Mouse (Mus musculus) liver, postnatal 0 days (tissue): Measurements from ENCODE around the gene Zfp148. TPM values are rescaled to one million over a fixed set of nuclear protein-coding genes. Genes with fewer than 3 reads are reported as not detected.
"Not testable (repeated sequence)": the region's sequence is repeated elsewhere in the genome, so short reads cannot be mapped to it uniquely, and the experiment has no call there.

Experiments used
- ATAC-seq: fragments of 200-750 bp; cut with Nextera tagmentation; 2 replicates; pipeline ENCODE4 v1.8.0; 2017; ENCODE audit warnings: mild to moderate bottlenecking, moderate library complexity
- DNase-seq: peaks from one replicate; pipeline ENCODE4 v3.0.0-alpha.2; 2016
- H3K27ac ChIP-seq: fragments of 300-500 bp; sonication (generic); 2 replicates; pipeline ENCODE4 v1.5.1; 2014; ENCODE audit warnings: antibody characterized with exemption, moderate library complexity, mild to moderate bottlenecking, low read depth
- H3K27me3 ChIP-seq: fragments of 300-500 bp; sonication (generic); 2 replicates; pipeline ENCODE4 v1.6.1; 2014; ENCODE audit warnings: low read length, control low read depth, mixed read lengths; ENCODE audit not compliant: insufficient read depth
- H3K36me3 ChIP-seq: fragments of 300-500 bp; sonication (generic); replicated peaks from 2 replicates; pipeline ENCODE4 v1.6.1; 2014; ENCODE audit warnings: mild to moderate bottlenecking, control low read depth, low read length, moderate library complexity, mixed read lengths; ENCODE audit not compliant: insufficient read depth
- H3K4me1 ChIP-seq: fragments of 300-500 bp; sonication (generic); 2 replicates; pipeline ENCODE4 v1.6.1; 2014; ENCODE audit warnings: antibody characterized with exemption, mild to moderate bottlenecking, control low read depth; ENCODE audit not compliant: insufficient read depth
- H3K4me2 ChIP-seq: fragments of 300-500 bp; sonication (generic); 2 replicates; pipeline ENCODE4 v1.6.1; 2014; ENCODE audit warnings: low read depth, mild to moderate bottlenecking, low read length, moderate library complexity, mixed read lengths
- H3K4me3 ChIP-seq: fragments of 300-500 bp; sonication (generic); 2 replicates; pipeline ENCODE4 v1.5.1; 2014; ENCODE audit warnings: low read depth, low read length
- H3K9ac ChIP-seq: fragments of 300-500 bp; sonication (generic); replicated peaks from 2 replicates; pipeline ENCODE4 v1.6.1; 2014; ENCODE audit warnings: mild to moderate bottlenecking, moderate library complexity
- H3K9me3 ChIP-seq: fragments of 300-500 bp; sonication (generic); 2 replicates; pipeline ENCODE4 v1.6.1; 2016; ENCODE audit warnings: mild to moderate bottlenecking, control low read depth, low read length, mixed read lengths
- CTCF ChIP-seq: sonication (generic); IDR thresholded peaks from 2 replicates; pipeline ENCODE4 v1.5.1; 2016; ENCODE audit warnings: antibody characterized with exemption, low read depth
- EP300 ChIP-seq: IDR thresholded peaks from 2 replicates; pipeline ENCODE4 v1.6.1; 2016; ENCODE audit warnings: antibody characterized with exemption, low read depth, mild to moderate bottlenecking
- WGBS: fragments of 180-500 bp; shearing (Covaris S2); extraction: QIAGEN DNeasy Blood & Tissue Kit; methylation state at CpG from one replicate; pipeline ENCODE4 v1.1.7; 2014; ENCODE audit not compliant: insufficient replicate concordance; 5-methylcytosine and 5-hydroxymethylcytosine counted together
- polyA plus RNA-seq: library from polyadenylated mRNA; unstranded; fragments of >200 nt; fragmentation: Nextera tagmentation; extraction: Ambion mirVana; gene quantifications from 2 replicates; pipeline ENCODE4 v1.2.1, GENCODE M21; 2015

The Zfp148 gene
- polyA plus RNA-seq, 1 experiment from 2014 or later: 13.2 TPM

GRCm38 (mm10) chr16:33479926-33480325, 99.3 kb downstream of the Zfp148 start:
- DNase-seq: no peak
- no peaks in the 10 kb centered on the region for H3K4me1 ChIP-seq
- ATAC-seq: no peak
- no peaks in the 10 kb centered on the region for H3K27me3 ChIP-seq
- H3K4me2 ChIP-seq: no peak overlapping the region
- no peak overlapping the region for H3K4me3 ChIP-seq
- no peak overlapping the region for H3K9ac ChIP-seq
- TF ChIP-seq CTCF: no peak
- TF ChIP-seq EP300: no peak
- peaks cover 26% of the 10 kb centered on the region for H3K36me3 ChIP-seq
- H3K9me3 ChIP-seq: no peaks in the 10 kb centered on the region
- H3K27ac ChIP-seq: no peak overlapping the region

GRCm38 (mm10) chr16:33481148-33481547, 100.5 kb downstream of the Zfp148 start:
- no peaks in the 10 kb centered on the region for H3K27me3 ChIP-seq
- WGBS: 87% methylated on average over 2 of the region's 2 CpGs
- peaks cover 28% of the 10 kb centered on the region for H3K36me3 ChIP-seq
- H3K9ac ChIP-seq: no peak overlapping the region
- H3K27ac ChIP-seq: no peak overlapping the region
- peak; percentile 28 for DNase-seq
- no peaks in the 10 kb centered on the region for H3K9me3 ChIP-seq
- H3K4me1 ChIP-seq: no peaks in the 10 kb centered on the region
- TF ChIP-seq CTCF (peak; percentile 73), EP300 (no peak)
- no peak overlapping the region for H3K4me3 ChIP-seq
- H3K4me2 ChIP-seq: no peak overlapping the region
- no peak for ATAC-seq

- Histone ChIP-seq H3K9ac (no peak overlapping the region), H3K4me2 (no peak overlapping the region), H3K27ac (no peak overlapping the region), H3K27me3 (no peaks in the 10 kb centered on the region), H3K4me3 (no peak overlapping the region), H3K4me1 (no peaks in the 10 kb centered on the region), H3K36me3 (peaks cover 19% of the 10 kb centered on the region), H3K9me3 (no peaks in the 10 kb centered on the region)
- DNase-seq (no peak), ATAC-seq (no peak)
- TF ChIP-seq CTCF (no peak), EP300 (no peak)
- 84% methylated on average over 3 of the region's 3 CpGs for WGBS
Observed at GRCm38 (mm10) chr16:33482309-33482708, 101.7 kb downstream of the Zfp148 start.

GRCm38 (mm10) chr16:33487709-33488108, 107.1 kb downstream of the Zfp148 start:
- H3K4me1 ChIP-seq: no peaks in the 10 kb centered on the region
- no peak for DNase-seq
- TF ChIP-seq EP300 (no peak), CTCF (no peak)
- no peaks in the 10 kb centered on the region for H3K9me3 ChIP-seq
- peaks cover 20% of the 10 kb centered on the region for H3K36me3 ChIP-seq
- H3K27me3 ChIP-seq: no peaks in the 10 kb centered on the region
- H3K9ac ChIP-seq: no peak overlapping the region
- no peak overlapping the region for H3K4me2 ChIP-seq
- 88% methylated on average over 4 of the region's 4 CpGs for WGBS
- no peak for ATAC-seq
- no peak overlapping the region for H3K27ac ChIP-seq
- H3K4me3 ChIP-seq: no peak overlapping the region

GRCm38 (mm10) chr16:33494374-33494773, 113.7 kb downstream of the Zfp148 start:
- H3K4me2 ChIP-seq: no peak overlapping the region
- H3K27me3 ChIP-seq: no peaks in the 10 kb centered on the region
- DNase-seq (no peak), ATAC-seq (no peak)
- H3K9ac ChIP-seq: no peak overlapping the region
- no peak overlapping the region for H3K4me3 ChIP-seq
- peaks cover 20% of the 10 kb centered on the region for H3K36me3 ChIP-seq
- no peak overlapping the region for H3K27ac ChIP-seq
- H3K4me1 ChIP-seq: no peaks in the 10 kb centered on the region
- 90% methylated on average over 4 of the region's 4 CpGs for WGBS
- TF ChIP-seq CTCF (no peak), EP300 (no peak)
- no peaks in the 10 kb centered on the region for H3K9me3 ChIP-seq

- H3K4me1 ChIP-seq: no peaks in the 10 kb centered on the region
- no peak overlapping the region for H3K4me3 ChIP-seq
- no peak for ATAC-seq
- no peaks in the 10 kb centered on the region for H3K36me3 ChIP-seq
- WGBS: 75% methylated on average over 4 of the region's 4 CpGs
- no peak overlapping the region for H3K9ac ChIP-seq
- H3K9me3 ChIP-seq: no peaks in the 10 kb centered on the region; the same call in 1 of the 2 replicates
- TF ChIP-seq EP300 (no peak), CTCF (no peak)
- no peak for DNase-seq
- H3K27ac ChIP-seq: no peak overlapping the region
- no peak overlapping the region for H3K4me2 ChIP-seq
- no peaks in the 10 kb centered on the region for H3K27me3 ChIP-seq
Observed at GRCm38 (mm10) chr16:33508082-33508481, 127.4 kb downstream of the Zfp148 start.

- not testable (repeated sequence) for H3K4me1 ChIP-seq, H3K27ac ChIP-seq, DNase-seq, H3K27me3 ChIP-seq, H3K9ac ChIP-seq, ATAC-seq, H3K4me2 ChIP-seq, H3K9me3 ChIP-seq, H3K4me3 ChIP-seq, H3K36me3 ChIP-seq
- WGBS: 82% methylated on average over 2 of the region's 2 CpGs
Observed at GRCm38 (mm10) chr16:33509231-33509630, 128.6 kb downstream of the Zfp148 start.

- not testable (repeated sequence) for H3K4me2 ChIP-seq, H3K9me3 ChIP-seq, H3K9ac ChIP-seq, H3K4me1 ChIP-seq, H3K36me3 ChIP-seq, DNase-seq, ATAC-seq, H3K27me3 ChIP-seq, H3K4me3 ChIP-seq, H3K27ac ChIP-seq
- WGBS: 93% methylated on average over 4 of the region's 4 CpGs
Observed at GRCm38 (mm10) chr16:33510856-33511255, 130.2 kb downstream of the Zfp148 start.
